Mouse (Mus musculus): ENCODE results near the gene Dnaic2. TPM values are rescaled to one million over a fixed set of nuclear protein-coding genes. Genes with fewer than 3 reads are reported as not detected.

Dnaic2 gene
- not detected for polyA plus RNA-seq (2014; fragmentation: Illumina TruSeq; extraction: RNeasy Lipid Tissue Mini Kit (QIAGEN cat#74804); ENCODE audit: low read depth, low replicate concordance)

DNA sequence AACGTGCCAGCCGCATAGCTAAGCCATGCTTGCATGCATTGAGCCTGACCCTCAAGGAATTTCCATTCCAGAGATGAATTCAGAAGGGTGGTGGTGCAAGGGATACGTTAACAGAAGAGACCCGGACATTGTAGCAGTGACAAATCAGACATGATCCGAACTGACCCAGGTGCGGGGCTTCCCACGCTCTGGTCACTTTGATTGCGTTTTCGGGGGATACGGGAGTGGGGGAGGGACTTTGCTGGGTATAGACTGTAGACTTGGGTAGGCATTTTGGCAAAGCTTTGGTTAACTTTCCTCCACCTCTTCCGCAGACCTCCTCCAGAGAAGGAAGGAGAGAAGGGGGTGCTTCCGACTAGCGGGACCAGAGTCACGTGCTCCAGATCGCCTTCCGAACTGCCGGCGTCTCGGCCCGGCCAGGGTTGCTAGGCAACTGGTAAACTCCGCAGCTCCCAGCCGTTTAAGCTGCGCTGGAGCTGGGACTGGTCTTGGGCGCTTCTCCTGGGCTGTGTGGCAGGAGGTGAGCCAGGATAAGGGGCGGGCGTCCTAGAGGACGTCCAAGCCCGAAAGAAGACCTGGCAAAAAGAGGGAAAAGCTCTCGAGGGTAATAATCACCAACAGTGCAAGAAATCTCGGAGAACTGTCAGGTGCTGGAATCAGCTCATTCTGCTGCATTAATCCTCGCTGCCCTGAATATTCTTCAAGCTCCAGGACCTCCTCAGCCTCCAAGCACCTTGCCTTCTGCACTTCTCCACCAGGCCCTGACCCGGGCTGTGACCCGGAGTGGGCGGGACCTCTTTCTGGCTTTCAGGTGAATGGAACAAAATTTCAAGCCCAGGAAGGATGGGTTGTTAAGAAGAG lies at the start of gene Dnaic2:
TSS of gene Dnaic2 (plus strand) at position 444 of the 861 bp plus-strand sequence.

GRCm38 (mm10) chr11:114764820-114765818 lies 37.9 kb downstream of the Dnaic2 start, which contains the start of gene Kif19a:
Gene Kif19a, plus strand, starts transcription at chr11:114765388.

DNA sequence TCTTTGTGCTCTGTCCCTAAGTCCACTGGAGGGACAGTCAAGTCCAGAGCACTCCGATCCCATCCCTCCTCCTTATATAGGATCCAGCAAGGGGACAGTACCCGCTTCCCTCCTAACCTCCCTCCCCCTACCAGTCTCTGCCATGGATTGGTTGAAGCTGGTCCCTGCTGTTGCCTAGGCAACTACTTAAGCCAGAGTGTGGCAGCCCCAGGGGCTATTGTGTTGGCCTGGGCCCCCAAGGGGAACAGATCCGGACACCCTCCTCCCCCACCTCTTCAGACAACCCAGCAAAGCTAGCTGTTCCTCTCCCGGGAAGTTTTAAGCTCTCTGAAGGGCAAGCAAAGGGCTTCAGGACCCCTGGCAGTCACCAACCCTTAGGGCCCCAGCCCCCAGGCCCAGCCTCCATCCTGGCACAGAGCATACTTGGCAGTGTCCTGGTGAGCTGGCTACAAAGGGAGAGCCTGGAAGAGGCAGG lies 68.7 kb downstream of the Dnaic2 start, which contains the start of gene Btbd17:
TSS of gene Btbd17 (minus strand) at position 98 of the 475 bp plus-strand sequence.

DNA sequence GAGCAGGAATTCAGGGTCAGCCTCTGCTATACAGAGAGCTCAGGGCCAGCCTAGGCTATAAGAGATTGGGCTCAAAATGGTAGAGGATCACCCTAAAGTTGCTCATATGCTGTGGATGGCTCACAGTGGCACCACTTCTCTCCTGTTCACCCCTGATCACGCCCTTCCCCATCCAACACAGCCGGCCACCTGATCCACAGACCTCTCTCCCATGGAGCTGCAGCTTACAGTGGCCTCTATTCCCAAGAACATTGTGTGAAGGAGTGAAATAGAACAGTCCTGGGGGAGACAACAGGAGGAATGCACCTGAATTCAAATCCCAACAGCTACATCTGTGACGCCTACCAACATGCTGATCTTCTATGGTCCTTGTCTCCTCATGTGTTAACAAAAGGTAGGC lies 71.4 kb downstream of the Dnaic2 start, which contains the start of gene Gpr142:
TSS of gene Gpr142 (plus strand) at position 301 of the 400 bp plus-strand sequence.

Other genes starting within 250 kb of the Dnaic2 start
- 172 TPM for gene Rpl38, start 58.9 kb upstream of the Dnaic2 start, polyA plus RNA-seq (2014; fragmentation: Illumina TruSeq; extraction: RNeasy Lipid Tissue Mini Kit (QIAGEN cat#74804); ENCODE audit: low read depth, low replicate concordance)
- 0.82 TPM for gene Ttyh2, start 52.0 kb upstream of the Dnaic2 start, polyA plus RNA-seq (2014; fragmentation: Illumina TruSeq; extraction: RNeasy Lipid Tissue Mini Kit (QIAGEN cat#74804); ENCODE audit: low read depth, low replicate concordance)
- not detected for gene Kif19a, start 38.0 kb downstream of the Dnaic2 start, polyA plus RNA-seq (2014; fragmentation: Illumina TruSeq; extraction: RNeasy Lipid Tissue Mini Kit (QIAGEN cat#74804); ENCODE audit: low read depth, low replicate concordance)
- gene Btbd17, start 68.5 kb downstream of the Dnaic2 start, polyA plus RNA-seq (2014; fragmentation: Illumina TruSeq; extraction: RNeasy Lipid Tissue Mini Kit (QIAGEN cat#74804); ENCODE audit: low read depth, low replicate concordance) = not detected
- not detected for gene Gpr142, start 71.5 kb downstream of the Dnaic2 start, polyA plus RNA-seq (2014; fragmentation: Illumina TruSeq; extraction: RNeasy Lipid Tissue Mini Kit (QIAGEN cat#74804); ENCODE audit: low read depth, low replicate concordance)
- 0.22 TPM for gene Gprc5c, start 123.7 kb downstream of the Dnaic2 start, polyA plus RNA-seq (2014; fragmentation: Illumina TruSeq; extraction: RNeasy Lipid Tissue Mini Kit (QIAGEN cat#74804); ENCODE audit: low read depth, low replicate concordance)
- gene Cd300a, start 162.6 kb downstream of the Dnaic2 start, polyA plus RNA-seq (2014; fragmentation: Illumina TruSeq; extraction: RNeasy Lipid Tissue Mini Kit (QIAGEN cat#74804); ENCODE audit: low read depth, low replicate concordance) = 0.76 TPM
- 0.73 TPM for gene Cd300lb, start 207.0 kb downstream of the Dnaic2 start, polyA plus RNA-seq (2014; fragmentation: Illumina TruSeq; extraction: RNeasy Lipid Tissue Mini Kit (QIAGEN cat#74804); ENCODE audit: low read depth, low replicate concordance)
- gene Cd300c, start 241.7 kb downstream of the Dnaic2 start, polyA plus RNA-seq (2014; fragmentation: Illumina TruSeq; extraction: RNeasy Lipid Tissue Mini Kit (QIAGEN cat#74804); ENCODE audit: low read depth, low replicate concordance) = not detected

Data from sigmoid colon, adult 10 weeks (tissue).